Mouse (Mus musculus) neural tube, embryonic 12.5 days (tissue): Measurements from ENCODE around the gene Endov. TPM values are rescaled to one million over a fixed set of nuclear protein-coding genes. Genes with fewer than 3 reads are reported as not detected.

Experiments
- ATAC-seq: fragments of 200-750 bp; cut with Nextera tagmentation; 2 replicates; pipeline ENCODE4 v1.8.0; 2017; ENCODE audit warnings: low read depth, mild to moderate bottlenecking, moderate TSS enrichment, moderate library complexity; ENCODE audit not compliant: low FRiP score
- H3K27ac ChIP-seq: fragments of 300-500 bp; sonication (generic); 2 replicates; pipeline ENCODE4 v1.5.1; 2016
- H3K27me3 ChIP-seq: fragments of 300-500 bp; sonication (generic); replicated peaks from 2 replicates; pipeline ENCODE4 v1.6.1; 2016; ENCODE audit warnings: mild to moderate bottlenecking
- H3K36me3 ChIP-seq: fragments of 300-500 bp; sonication (generic); 2 replicates; pipeline ENCODE4 v1.6.1; 2016; ENCODE audit warnings: mild to moderate bottlenecking
- H3K4me1 ChIP-seq: fragments of 300-500 bp; sonication (generic); 2 replicates; pipeline ENCODE4 v1.6.1; 2016
- H3K4me2 ChIP-seq: fragments of 300-500 bp; sonication (generic); replicated peaks from 2 replicates; pipeline ENCODE4 v1.6.1; 2016; ENCODE audit warnings: mild to moderate bottlenecking
- H3K4me3 ChIP-seq: fragments of 300-500 bp; sonication (generic); 2 replicates; pipeline ENCODE4 v1.5.1; 2016
- H3K9ac ChIP-seq: fragments of 300-500 bp; sonication (generic); 2 replicates; pipeline ENCODE4 v1.6.1; 2016; ENCODE audit warnings: mild to moderate bottlenecking
- H3K9me3 ChIP-seq: fragments of 300-500 bp; sonication (generic); 2 replicates; pipeline ENCODE4 v1.6.1; 2016; ENCODE audit warnings: mild to moderate bottlenecking
- WGBS: fragments of 180-500 bp; shearing (Covaris S2); methylation state at CpG from one replicate; pipeline ENCODE4 v1.1.7; 2016; 5-methylcytosine and 5-hydroxymethylcytosine counted together
- polyA plus RNA-seq: library from polyadenylated mRNA; unstranded; fragments of >200 nt; fragmentation: Nextera tagmentation; extraction: Ambion mirVana; gene quantifications from 2 replicates; pipeline ENCODE4 v1.2.1, GENCODE M21; 2016

The Endov gene
- polyA plus RNA-seq, 1 experiment from 2014 or later, result 24.0 TPM

GRCm38 (mm10) chr11:119548741-119549370 lies 57.7 kb downstream of the Endov start:
- Histone ChIP-seq H3K9ac (peak overlapping the region; percentile 55), H3K4me2 (peak overlapping the region; percentile 98), H3K4me1 (peaks cover 72% of the 10 kb centered on the region), H3K4me3 (peak overlapping the region; percentile 64), H3K9me3 (no peaks in the 10 kb centered on the region), H3K36me3 (0 out of 2 replicates have a peak, but pooled peaks cover 2% of the 10 kb centered on the region), H3K27ac (no peak overlapping the region), H3K27me3 (peaks cover 79% of the 10 kb centered on the region)
- no peak for ATAC-seq
- under 1% methylated on average over 37 of the region's 37 CpGs for WGBS

DNA sequence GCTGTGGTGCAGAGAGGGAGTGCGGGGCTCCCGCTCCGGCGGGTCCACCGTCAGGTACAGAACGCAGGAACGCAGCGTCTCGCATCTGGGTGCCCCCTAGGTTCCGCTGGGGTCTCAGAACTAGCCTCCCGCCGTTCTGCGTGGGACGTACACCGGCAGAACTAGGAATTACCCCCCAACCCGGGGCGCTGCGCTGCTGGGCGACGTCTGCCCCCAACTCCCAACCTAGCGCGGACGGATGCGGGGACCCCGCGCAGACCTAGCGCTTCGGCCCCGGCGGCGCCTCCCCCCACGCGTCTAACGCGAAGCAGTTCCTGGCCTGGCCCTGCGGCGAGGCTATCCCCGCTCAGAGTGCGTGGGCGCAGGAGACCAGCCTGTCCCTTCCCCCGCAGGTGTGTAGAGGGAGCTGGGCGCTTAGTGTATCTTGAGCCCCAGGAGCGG lies 58.2 kb downstream of the Endov start:
- H3K36me3 ChIP-seq, result 0 out of 2 replicates have a peak, but pooled peaks cover 1% of the 10 kb centered on the region
- peaks cover 67% of the 10 kb centered on the region for H3K4me1 ChIP-seq
- H3K9ac ChIP-seq, result peak overlapping the region; percentile 55
- peak overlapping the region; percentile 98 for H3K4me2 ChIP-seq
- H3K9me3 ChIP-seq, result no peaks in the 10 kb centered on the region
- no peak overlapping the region for H3K27ac ChIP-seq
- 1% methylated on average over 43 of the region's 43 CpGs for WGBS
- ATAC-seq, result no peak
- peaks cover 75% of the 10 kb centered on the region for H3K27me3 ChIP-seq
- peak overlapping the region; percentile 64 for H3K4me3 ChIP-seq

GRCm38 (mm10) chr11:119550546-119551335 lies 59.6 kb downstream of the Endov start:
- Histone ChIP-seq H3K4me3 (no peak overlapping the region), H3K27ac (no peak overlapping the region), H3K4me1 (peaks cover 54% of the 10 kb centered on the region), H3K9me3 (no peaks in the 10 kb centered on the region), H3K9ac (no peak overlapping the region), H3K36me3 (no peaks in the 10 kb centered on the region), H3K27me3 (peaks cover 61% of the 10 kb centered on the region), H3K4me2 (no peak overlapping the region)
- WGBS, result 51% methylated on average over 10 of the region's 10 CpGs
- ATAC-seq, result no peak

GRCm38 (mm10) chr11:119551468-119551867 lies 60.3 kb downstream of the Endov start:
- peaks cover 47% of the 10 kb centered on the region for H3K4me1 ChIP-seq
- no peaks in the 10 kb centered on the region for H3K36me3 ChIP-seq
- H3K27me3 ChIP-seq, result peaks cover 54% of the 10 kb centered on the region
- H3K4me3 ChIP-seq, result no peak overlapping the region
- no peak overlapping the region for H3K27ac ChIP-seq
- WGBS, result 56% methylated on average over 3 of the region's 3 CpGs
- H3K4me2 ChIP-seq, result no peak overlapping the region
- no peak for ATAC-seq
- H3K9ac ChIP-seq, result no peak overlapping the region
- H3K9me3 ChIP-seq, result no peaks in the 10 kb centered on the region

- Histone ChIP-seq H3K4me3 (no peak overlapping the region), H3K9me3 (no peaks in the 10 kb centered on the region), H3K27me3 (peaks cover 46% of the 10 kb centered on the region), H3K4me1 (peaks cover 39% of the 10 kb centered on the region), H3K27ac (no peak overlapping the region), H3K36me3 (no peaks in the 10 kb centered on the region), H3K9ac (no peak overlapping the region), H3K4me2 (no peak overlapping the region)
- ATAC-seq, result no peak
- WGBS, result 78% methylated on average over 1 of the region's 1 CpGs
Observed at GRCm38 (mm10) chr11:119552301-119552700, 61.2 kb downstream of the Endov start.

DNA sequence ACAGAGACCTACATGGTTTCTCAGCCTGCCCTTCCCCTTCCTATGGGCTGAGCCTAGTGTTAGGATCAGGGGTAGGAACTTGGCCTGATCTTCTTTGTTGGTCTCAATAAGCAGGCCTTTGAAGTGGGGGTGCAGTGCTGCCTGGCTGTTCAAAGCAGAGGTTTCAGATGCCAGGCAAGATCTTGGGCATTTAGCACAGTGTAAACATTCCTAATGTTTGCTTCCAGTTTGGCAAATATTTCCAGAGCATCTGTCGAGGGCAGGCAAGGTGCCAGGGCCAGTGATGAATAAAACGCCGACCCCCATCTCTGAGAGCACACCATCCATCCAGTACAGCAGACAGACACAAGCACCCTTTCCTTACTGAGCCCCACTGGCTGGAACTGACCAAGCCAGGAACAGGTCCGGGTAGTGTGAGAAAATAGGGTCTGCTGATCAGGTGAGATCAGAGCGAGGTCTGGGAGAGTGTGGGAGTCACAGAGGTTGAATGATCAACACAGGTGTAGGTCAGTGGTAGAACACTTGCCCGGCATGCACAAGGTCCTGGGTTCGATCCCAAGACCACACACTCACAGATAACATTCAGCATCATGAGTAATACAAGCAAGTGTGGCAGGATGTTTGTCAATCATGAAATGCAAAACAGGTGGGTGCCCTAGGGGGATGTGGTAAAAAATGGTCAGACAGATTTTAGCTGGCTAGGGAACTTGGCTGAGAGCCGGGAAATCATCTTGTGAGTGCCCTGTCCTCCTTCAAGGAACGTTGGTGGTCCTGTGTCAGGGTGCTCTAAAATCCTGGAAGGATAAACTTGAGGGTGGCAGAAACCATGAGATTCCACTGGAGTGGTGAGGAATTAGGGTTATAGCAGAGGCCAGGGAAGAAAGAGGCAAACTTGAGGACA lies 62.0 kb downstream of the Endov start:
- WGBS, result 79% methylated on average over 9 of the region's 9 CpGs
- H3K9me3 ChIP-seq, result no peaks in the 10 kb centered on the region

DNA sequence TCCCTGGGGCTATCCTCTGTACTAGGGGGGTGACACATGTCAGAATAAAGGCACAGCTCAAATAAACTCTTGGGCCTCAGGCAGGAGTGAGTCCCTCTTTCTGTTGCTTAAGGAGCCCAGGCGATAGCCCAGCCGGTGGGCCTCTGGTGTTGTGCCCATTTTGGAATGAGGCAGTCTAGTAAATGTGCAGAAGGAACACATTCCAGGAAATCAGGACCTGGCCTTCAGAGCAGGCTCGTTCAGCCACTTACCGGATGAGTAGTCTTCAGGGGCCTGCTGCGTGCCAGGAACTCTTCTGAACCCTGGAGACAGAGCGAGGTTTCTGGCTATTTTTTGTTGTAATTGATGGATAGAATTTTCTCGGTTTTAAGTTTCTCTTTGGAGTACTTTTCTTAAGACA lies 63.6 kb downstream of the Endov start:
- H3K4me3 ChIP-seq, result no peak overlapping the region
- no peaks in the 10 kb centered on the region for H3K9me3 ChIP-seq
- no peaks in the 10 kb centered on the region for H3K36me3 ChIP-seq
- H3K4me1 ChIP-seq, result peaks cover 39% of the 10 kb centered on the region
- WGBS, result 87% methylated on average over 7 of the region's 7 CpGs
- ATAC-seq, result no peak
- peaks cover 22% of the 10 kb centered on the region for H3K27me3 ChIP-seq
- H3K4me2 ChIP-seq, result no peak overlapping the region
- no peak overlapping the region for H3K27ac ChIP-seq
- no peak overlapping the region for H3K9ac ChIP-seq

More for the DNA sequence above, 62.0 kb downstream of the Endov start:
- Histone ChIP-seq H3K4me2 (no peak overlapping the region), H3K4me3 (no peak overlapping the region), H3K4me1 (peaks cover 39% of the 10 kb centered on the region), H3K27ac (no peak overlapping the region), H3K36me3 (no peaks in the 10 kb centered on the region), H3K27me3 (peaks cover 38% of the 10 kb centered on the region), H3K9ac (no peak overlapping the region)
- no peak for ATAC-seq

GRCm38 (mm10) chr11:119555170-119555569 lies 64.0 kb downstream of the Endov start:
- Histone ChIP-seq H3K36me3 (no peaks in the 10 kb centered on the region), H3K9ac (no peak overlapping the region), H3K4me3 (no peak overlapping the region), H3K27me3 (peaks cover 17% of the 10 kb centered on the region), H3K27ac (no peak overlapping the region), H3K4me1 (peaks cover 39% of the 10 kb centered on the region), H3K4me2 (no peak overlapping the region), H3K9me3 (no peaks in the 10 kb centered on the region)
- no peak for ATAC-seq
- WGBS, result 86% methylated on average over 7 of the region's 7 CpGs

DNA sequence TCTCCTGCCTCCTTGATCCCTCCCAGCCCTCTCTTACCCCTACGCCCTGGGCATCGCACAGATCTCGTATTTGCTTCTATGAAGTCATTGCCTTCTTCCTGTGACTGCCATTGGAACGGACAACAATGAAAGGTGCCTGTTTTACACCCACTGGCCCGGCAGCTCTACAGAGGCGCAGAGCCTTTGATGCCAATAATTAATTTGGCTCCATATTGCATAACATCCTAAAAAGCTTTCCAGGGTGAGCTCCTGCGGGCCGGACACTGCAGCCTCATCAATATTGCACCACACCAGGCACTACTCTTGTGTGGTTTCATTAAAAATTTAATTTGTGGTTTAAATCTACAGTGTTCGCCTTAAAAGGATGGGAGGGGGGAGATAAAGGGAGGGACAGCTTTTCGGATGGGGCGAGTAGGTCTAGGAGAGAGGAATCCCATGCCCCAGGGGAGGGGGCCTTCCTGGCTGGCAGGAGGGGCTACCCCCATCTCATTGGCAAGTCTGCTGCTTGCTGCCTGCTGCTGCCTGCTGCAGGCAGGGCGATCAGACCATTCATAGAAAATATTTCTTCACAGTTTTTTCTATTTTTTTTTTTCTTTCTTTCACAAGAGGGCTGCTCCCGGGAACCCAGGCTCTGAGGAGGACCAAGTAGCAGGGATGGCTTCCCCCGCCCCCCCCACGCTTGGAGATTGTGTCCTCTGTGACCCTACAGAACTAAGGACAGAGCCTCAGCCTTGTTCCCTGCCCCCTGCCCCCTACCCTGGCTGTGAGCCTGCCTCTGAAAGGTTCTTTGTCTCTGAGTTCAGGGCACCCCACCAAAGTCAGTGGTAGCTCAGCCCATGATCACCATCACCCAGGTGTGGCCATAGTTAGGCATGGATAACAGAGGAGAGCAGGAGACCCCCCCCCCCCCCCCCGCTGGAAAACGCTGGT lies 67.1 kb downstream of the Endov start:
- Histone ChIP-seq H3K27me3 (no peaks in the 10 kb centered on the region; the same call in 1 of the 2 replicates), H3K27ac (peak overlapping the region; percentile 82), H3K4me3 (no peak overlapping the region; the same call in 1 of the 2 replicates), H3K9me3 (no peaks in the 10 kb centered on the region), H3K4me2 (peak overlapping the region; percentile 24), H3K4me1 (peaks cover 33% of the 10 kb centered on the region), H3K36me3 (no peaks in the 10 kb centered on the region), H3K9ac (peak overlapping the region; percentile 42; the same call in 1 of the 2 replicates)
- peak; percentile 52 for ATAC-seq
- 14% methylated on average over 17 of the region's 17 CpGs for WGBS

DNA sequence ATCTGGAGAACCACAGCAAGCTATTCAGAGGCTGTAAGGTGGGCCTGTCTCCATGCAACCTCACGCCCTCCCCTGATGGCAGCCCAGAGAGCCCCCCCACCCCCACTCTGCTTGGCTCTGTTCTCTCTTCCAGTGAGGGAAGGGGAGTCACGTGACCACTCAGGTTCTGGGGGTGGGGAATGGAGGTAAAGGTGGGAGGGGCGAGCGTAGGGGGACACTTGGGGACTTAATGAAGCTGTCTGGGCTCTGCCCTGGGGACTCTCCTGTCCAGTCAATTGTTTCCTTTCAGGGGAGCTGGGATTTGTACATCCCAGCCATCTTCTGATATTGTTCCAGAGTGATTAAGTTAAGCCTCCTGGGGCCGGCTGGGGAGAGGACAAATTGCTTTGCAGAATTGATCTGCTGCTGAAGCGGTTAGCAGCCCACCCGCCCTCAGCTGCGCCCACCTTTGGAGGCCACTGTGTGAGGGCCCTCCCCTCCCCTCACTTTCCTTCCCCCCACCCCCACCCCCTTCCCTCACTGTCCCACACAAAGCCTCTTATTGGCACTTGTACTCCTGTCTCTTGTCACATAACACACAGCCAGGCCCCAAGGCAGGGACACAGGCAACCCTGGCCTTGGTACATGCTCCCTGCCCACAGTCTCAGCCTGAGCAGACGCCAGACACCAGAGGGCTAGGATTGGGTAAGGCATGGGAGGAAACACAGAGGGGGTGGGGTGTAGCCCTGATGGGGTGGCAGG lies 67.9 kb downstream of the Endov start:
- H3K4me2 ChIP-seq, result peak overlapping the region; percentile 24
- H3K4me1 ChIP-seq, result peaks cover 33% of the 10 kb centered on the region
- 5% methylated on average over 9 of the region's 9 CpGs for WGBS
- no peak overlapping the region; the same call in 1 of the 2 replicates for H3K4me3 ChIP-seq
- 0 out of 2 replicates have a peak overlapping the region, but pooled peaks have one; percentile 42 for H3K9ac ChIP-seq
- ATAC-seq, result peak; percentile 80
- peaks cover 6% of the 10 kb centered on the region for H3K27me3 ChIP-seq
- H3K36me3 ChIP-seq, result no peaks in the 10 kb centered on the region
- H3K9me3 ChIP-seq, result no peaks in the 10 kb centered on the region
- H3K27ac ChIP-seq, result peak overlapping the region; percentile 82
